Mouse (Mus musculus): ENCODE results near the gene Olfr209.
A peak's percentile ranks its signal among the peaks of the same experiment; 100 is the strongest.

The Olfr209 gene

GRCm38 (mm10) chr16:59363893-59364292 lies at the start of gene Olfr209:
Olfr209 (minus strand) TSS chr16:59363993.
- Histone ChIP-seq H3K4me3 (replicated peaks; ENCODE audit: low read length) (no peak within 1 kb of the TSS), H3K36me3 (ENCODE audit: insufficient read depth, low read length) (no peaks in the 10 kb centered on the region), H3K9me3 (ENCODE audit: low read length) (peaks cover 26% of the 10 kb centered on the region), H3K4me1 (replicated peaks; ENCODE audit: low read depth, low read length) (no peaks in the 10 kb centered on the region), H3K27me3 (ENCODE audit: insufficient read depth, low read length) (no peaks in the 10 kb centered on the region)
- no peak for TF ChIP-seq CTCF (conservative IDR thresholded peaks at IDR 0.05; ENCODE audit: low read length)
- no peak for TF ChIP-seq NANOG (IDR thresholded peaks at IDR 0.05; ENCODE audit: borderline replicate concordance, low read length)

DNA sequence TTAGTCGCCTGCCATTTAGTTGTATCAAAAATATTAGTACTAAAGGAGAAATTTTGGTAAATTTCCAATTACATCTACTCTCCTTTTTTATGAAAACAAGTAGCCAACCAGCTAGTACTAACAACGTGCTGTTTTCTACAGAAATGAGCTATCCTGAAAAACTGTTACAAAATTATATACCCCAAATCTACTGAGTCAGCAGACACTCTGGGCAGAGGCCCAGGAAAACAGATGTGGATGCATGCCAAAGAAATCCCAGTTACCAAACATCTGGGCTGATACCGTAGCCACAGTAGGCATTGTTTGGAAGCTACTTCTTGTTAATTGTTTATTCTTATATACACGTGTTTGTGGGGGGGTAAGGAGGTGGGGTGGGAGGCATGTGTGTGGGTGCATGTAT lies 49.7 kb upstream of the Olfr209 start:
- Histone ChIP-seq H3K36me3 (ENCODE audit: insufficient read depth, low read length) (no peaks in the 10 kb centered on the region), H3K27me3 (ENCODE audit: insufficient read depth, low read length) (no peaks in the 10 kb centered on the region), H3K9me3 (ENCODE audit: low read length) (no peaks in the 10 kb centered on the region), H3K4me1 (replicated peaks; ENCODE audit: low read depth, low read length) (no peaks in the 10 kb centered on the region), H3K4me3 (replicated peaks; ENCODE audit: low read length) (no peak overlapping the region)
- no peak for TF ChIP-seq NANOG (IDR thresholded peaks at IDR 0.05; ENCODE audit: borderline replicate concordance, low read length)
- no peak for TF ChIP-seq POU5F1 (IDR thresholded peaks at IDR 0.05; ENCODE audit: borderline replicate concordance, low read length)

DNA sequence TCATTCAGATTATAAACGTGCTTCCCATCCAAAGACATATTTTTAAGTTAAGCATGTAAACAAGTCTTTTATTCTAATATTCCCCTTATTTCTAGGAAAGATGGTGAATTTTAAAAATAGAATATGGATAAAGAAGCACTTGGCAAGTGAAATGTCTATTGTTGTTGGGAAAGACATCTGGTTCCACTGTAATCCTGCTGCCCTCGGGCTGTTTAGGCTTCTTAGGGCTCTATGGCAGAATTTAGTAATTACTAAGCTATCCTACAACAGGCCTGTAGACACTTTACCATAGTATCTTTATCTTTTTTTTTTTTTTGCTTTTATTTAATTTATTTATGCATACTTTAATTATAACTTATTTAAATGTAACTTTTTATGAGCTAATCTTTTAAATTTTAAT lies 46.0 kb upstream of the Olfr209 start:
- H3K4me1 ChIP-seq (replicated peaks; ENCODE audit: low read depth, low read length): no peaks in the 10 kb centered on the region
- no peaks in the 10 kb centered on the region for H3K36me3 ChIP-seq (ENCODE audit: insufficient read depth, low read length)
- no peaks in the 10 kb centered on the region for H3K9me3 ChIP-seq (ENCODE audit: low read length)
- no peaks in the 10 kb centered on the region for H3K27me3 ChIP-seq (ENCODE audit: insufficient read depth, low read length)
- TF ChIP-seq POU5F1 (IDR thresholded peaks at IDR 0.05; ENCODE audit: borderline replicate concordance, low read length) (no peak), NANOG (IDR thresholded peaks at IDR 0.05; ENCODE audit: borderline replicate concordance, low read length) (no peak), CTCF (conservative IDR thresholded peaks at IDR 0.05; ENCODE audit: low read length) (no peak)
- no peak overlapping the region for H3K4me3 ChIP-seq (replicated peaks; ENCODE audit: low read length)

- H3K4me3 ChIP-seq (replicated peaks; ENCODE audit: low read length): no peak overlapping the region
- no peak for TF ChIP-seq NANOG (IDR thresholded peaks at IDR 0.05; ENCODE audit: borderline replicate concordance, low read length)
- no peak for TF ChIP-seq CTCF (conservative IDR thresholded peaks at IDR 0.05; ENCODE audit: low read length)
- TF ChIP-seq POU5F1 (IDR thresholded peaks at IDR 0.05; ENCODE audit: borderline replicate concordance, low read length): no peak
- no peaks in the 10 kb centered on the region for H3K36me3 ChIP-seq (ENCODE audit: insufficient read depth, low read length)
- H3K9me3 ChIP-seq (ENCODE audit: low read length): no peaks in the 10 kb centered on the region
- H3K4me1 ChIP-seq (replicated peaks; ENCODE audit: low read depth, low read length): no peaks in the 10 kb centered on the region
- H3K27me3 ChIP-seq (ENCODE audit: insufficient read depth, low read length): no peaks in the 10 kb centered on the region
Observed at GRCm38 (mm10) chr16:59409341-59409748, 45.6 kb upstream of the Olfr209 start.

- TF ChIP-seq CTCF (conservative IDR thresholded peaks at IDR 0.05; ENCODE audit: low read length) (no peak), POU5F1 (IDR thresholded peaks at IDR 0.05; ENCODE audit: borderline replicate concordance, low read length) (no peak), NANOG (IDR thresholded peaks at IDR 0.05; ENCODE audit: borderline replicate concordance, low read length) (no peak)
- H3K4me1 ChIP-seq (replicated peaks; ENCODE audit: low read depth, low read length): no peaks in the 10 kb centered on the region
- no peaks in the 10 kb centered on the region for H3K27me3 ChIP-seq (ENCODE audit: insufficient read depth, low read length)
- H3K36me3 ChIP-seq (ENCODE audit: insufficient read depth, low read length): no peaks in the 10 kb centered on the region
- H3K9me3 ChIP-seq (ENCODE audit: low read length): no peaks in the 10 kb centered on the region
- no peak within 1 kb of the TSS for H3K4me3 ChIP-seq (replicated peaks; ENCODE audit: low read length)
Observed at GRCm38 (mm10) chr16:59407032-59407431, 43.2 kb upstream of the Olfr209 start, which contains the start of gene Gabrr3. Gabrr3 (plus strand) TSS chr16:59407332.

DNA sequence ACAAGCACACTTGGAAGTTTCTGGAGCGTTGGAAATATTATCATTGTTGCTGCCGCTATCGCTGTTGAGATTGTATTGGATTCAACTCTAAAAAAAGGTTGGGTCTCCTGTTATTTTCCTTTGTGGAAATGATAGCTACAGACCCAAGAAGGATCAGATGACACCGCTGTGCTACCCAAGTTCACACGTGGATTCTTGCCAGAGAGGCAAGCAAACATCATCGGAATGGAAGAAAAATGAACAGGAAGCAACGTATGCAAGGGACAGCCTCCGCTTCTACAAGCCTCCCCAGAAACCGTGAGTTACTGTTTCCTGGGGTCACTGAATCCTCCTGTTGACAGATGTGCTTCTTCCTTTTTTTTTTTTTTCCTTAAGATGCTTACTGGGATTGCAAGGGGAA lies 41.0 kb upstream of the Olfr209 start:
- no peaks in the 10 kb centered on the region for H3K4me1 ChIP-seq (replicated peaks; ENCODE audit: low read depth, low read length)
- no peaks in the 10 kb centered on the region for H3K36me3 ChIP-seq (ENCODE audit: insufficient read depth, low read length)
- no peaks in the 10 kb centered on the region for H3K27me3 ChIP-seq (ENCODE audit: insufficient read depth, low read length)
- no peak for TF ChIP-seq NANOG (IDR thresholded peaks at IDR 0.05; ENCODE audit: borderline replicate concordance, low read length)
- no peak for TF ChIP-seq POU5F1 (IDR thresholded peaks at IDR 0.05; ENCODE audit: borderline replicate concordance, low read length)
- no peak for TF ChIP-seq CTCF (conservative IDR thresholded peaks at IDR 0.05; ENCODE audit: low read length)
- no peaks in the 10 kb centered on the region for H3K9me3 ChIP-seq (ENCODE audit: low read length)
- no peak overlapping the region for H3K4me3 ChIP-seq (replicated peaks; ENCODE audit: low read length)

DNA sequence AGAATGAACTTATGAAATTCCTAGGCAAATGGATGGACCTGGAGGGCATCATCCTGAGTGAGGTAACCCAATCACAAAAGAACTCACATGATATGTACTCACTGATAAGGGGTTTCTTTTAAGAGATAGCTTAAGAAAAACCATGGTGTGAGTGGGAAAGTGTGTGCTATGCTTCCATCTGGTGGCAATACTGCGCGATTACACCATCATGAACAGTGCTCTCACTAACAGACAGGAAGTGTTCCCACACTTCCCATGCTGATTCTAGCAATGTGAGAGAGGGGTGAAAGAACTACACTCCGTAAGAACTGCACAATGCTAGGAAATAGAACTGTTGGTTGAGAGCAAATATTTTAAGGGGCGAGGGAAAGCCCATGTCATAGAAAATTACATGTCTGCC lies 39.9 kb upstream of the Olfr209 start:
- peak; percentile 49 for TF ChIP-seq CTCF (conservative IDR thresholded peaks at IDR 0.05; ENCODE audit: low read length)
- TF ChIP-seq POU5F1 (IDR thresholded peaks at IDR 0.05; ENCODE audit: borderline replicate concordance, low read length): no peak
- no peak for TF ChIP-seq NANOG (IDR thresholded peaks at IDR 0.05; ENCODE audit: borderline replicate concordance, low read length)
- no peak overlapping the region for H3K4me3 ChIP-seq (replicated peaks; ENCODE audit: low read length)
- H3K27me3 ChIP-seq (ENCODE audit: insufficient read depth, low read length): no peaks in the 10 kb centered on the region

GRCm38 (mm10) chr16:59401985-59402384 lies 38.2 kb upstream of the Olfr209 start:
- Histone ChIP-seq H3K4me3 (replicated peaks; ENCODE audit: low read length) (no peak overlapping the region), H3K36me3 (ENCODE audit: insufficient read depth, low read length) (no peaks in the 10 kb centered on the region), H3K27me3 (ENCODE audit: insufficient read depth, low read length) (no peaks in the 10 kb centered on the region), H3K4me1 (replicated peaks; ENCODE audit: low read depth, low read length) (no peaks in the 10 kb centered on the region), H3K9me3 (ENCODE audit: low read length) (no peaks in the 10 kb centered on the region)
- TF ChIP-seq CTCF (conservative IDR thresholded peaks at IDR 0.05; ENCODE audit: low read length) (no peak), NANOG (IDR thresholded peaks at IDR 0.05; ENCODE audit: borderline replicate concordance, low read length) (no peak), POU5F1 (IDR thresholded peaks at IDR 0.05; ENCODE audit: borderline replicate concordance, low read length) (no peak)

More for the DNA sequence above, 39.9 kb upstream of the Olfr209 start:
- H3K36me3 ChIP-seq (ENCODE audit: insufficient read depth, low read length): no peaks in the 10 kb centered on the region
- H3K4me1 ChIP-seq (replicated peaks; ENCODE audit: low read depth, low read length): no peaks in the 10 kb centered on the region
- no peaks in the 10 kb centered on the region for H3K9me3 ChIP-seq (ENCODE audit: low read length)

DNA sequence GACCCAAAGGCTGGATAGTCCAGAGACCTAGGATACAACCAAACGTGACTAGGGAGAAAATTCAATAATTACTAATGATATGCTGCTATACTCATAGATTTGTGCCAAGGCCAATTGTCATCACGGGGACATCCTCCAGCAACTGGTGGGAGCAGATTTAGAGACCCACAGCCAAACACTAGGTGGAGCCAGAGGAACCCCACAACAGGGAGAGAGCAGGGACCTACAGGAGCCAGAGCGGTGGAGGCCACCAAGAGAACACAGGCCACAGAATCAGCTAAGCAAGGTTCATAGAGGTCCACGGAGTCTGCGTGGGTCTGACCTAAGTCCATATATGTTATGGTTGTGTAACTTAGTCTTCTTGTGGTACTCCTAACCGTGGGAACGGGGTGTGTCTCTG lies 37.3 kb upstream of the Olfr209 start:
- Histone ChIP-seq H3K27me3 (ENCODE audit: insufficient read depth, low read length) (no peaks in the 10 kb centered on the region), H3K9me3 (ENCODE audit: low read length) (no peaks in the 10 kb centered on the region), H3K36me3 (ENCODE audit: insufficient read depth, low read length) (no peaks in the 10 kb centered on the region), H3K4me1 (replicated peaks; ENCODE audit: low read depth, low read length) (no peaks in the 10 kb centered on the region), H3K4me3 (replicated peaks; ENCODE audit: low read length) (no peak overlapping the region)
- peak; percentile 23 for TF ChIP-seq CTCF (conservative IDR thresholded peaks at IDR 0.05; ENCODE audit: low read length)
- no peak for TF ChIP-seq POU5F1 (IDR thresholded peaks at IDR 0.05; ENCODE audit: borderline replicate concordance, low read length)

All from E14TG2a.4 (cell line).